In the genomic region with DNA sequence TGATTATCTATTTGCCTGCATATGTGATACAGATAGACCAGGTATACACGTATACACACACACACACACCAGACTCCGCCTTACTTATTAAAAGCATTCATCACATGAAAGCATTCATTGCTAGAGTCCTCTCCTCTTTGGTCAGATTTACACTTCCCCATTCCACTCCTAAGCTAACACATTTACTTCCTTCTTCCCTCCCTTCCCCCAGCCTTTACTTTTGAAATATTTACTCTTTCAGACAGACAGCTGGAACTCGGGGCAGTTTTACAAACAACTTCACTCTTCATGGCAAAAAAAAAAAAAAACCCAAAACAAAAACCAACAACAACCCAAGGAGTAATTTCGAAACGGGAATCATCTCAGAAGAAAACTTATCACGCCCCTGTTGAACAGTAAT, we compare ENCODE assay signal across 16 mouse cellular contexts. TPM values are rescaled to one million over a fixed set of nuclear protein-coding genes. Genes with fewer than 3 reads are reported as not detected.
A peak's percentile ranks its signal among the peaks of the same experiment; 100 is the strongest.
DNase-seq lines count a peak whose midpoint lies in the region; ATAC-seq and TF ChIP-seq lines count a peak whose summit lies in the region.
"Had no signal": no experiment of that assay in that cellular context is flagged by ENCODE, and none has a peak within 500 bp of the region (broad histone marks: within the 10 kb centered on the region; RNA-seq: fewer than 3 reads in every experiment).

No protein-coding gene starts in this region.

- H3K4me3 ChIP-seq in hindbrain, postnatal 0 days (ENCODE audit: low read length): no peak overlapping the region
- H3K4me3 ChIP-seq in hindbrain, embryonic 14.5 days (replicated peaks; ENCODE audit: low read length): no peak overlapping the region
- peak overlapping the region; percentile 28; the same call in 1 of the 2 replicates for H3K4me3 ChIP-seq in bone marrow macrophage, adult 2 months (ENCODE audit: insufficient read depth, low read length)
- H3K4me3 ChIP-seq: kidney, embryonic 15.5 days; liver, embryonic 13.5 days had no signal

- H3K4me1 ChIP-seq in hindbrain, postnatal 0 days (ENCODE audit: insufficient read depth, low read length): no peaks in the 10 kb centered on the region
- peaks cover 10% of the 10 kb centered on the region for H3K4me1 ChIP-seq in hindbrain, embryonic 14.5 days (replicated peaks; ENCODE audit: control insufficient read depth, insufficient read depth, low read length)
- H3K4me1 ChIP-seq in bone marrow macrophage, adult 2 months (ENCODE audit: control insufficient read depth, insufficient read depth, low read length): peaks cover 38% of the 10 kb centered on the region

- H3K36me3 ChIP-seq in hindbrain, postnatal 0 days (ENCODE audit: insufficient read depth, low read length): no peaks in the 10 kb centered on the region
- no peaks in the 10 kb centered on the region for H3K36me3 ChIP-seq in hindbrain, embryonic 14.5 days (replicated peaks; ENCODE audit: control insufficient read depth, insufficient read depth)
- H3K36me3 ChIP-seq in splenic B cell, adult 2 months (ENCODE audit: control insufficient read depth, insufficient read depth, low read length, poor library complexity, severe bottlenecking): no peaks in the 10 kb centered on the region
- H3K36me3 ChIP-seq: kidney, embryonic 15.5 days; liver, embryonic 13.5 days had no signal

- no peaks in the 10 kb centered on the region for H3K9me3 ChIP-seq in hindbrain, postnatal 0 days (ENCODE audit: low read length)
- H3K9me3 ChIP-seq in hindbrain, embryonic 14.5 days (ENCODE audit: control insufficient read depth, low read length): no peaks in the 10 kb centered on the region
- H3K9me3 ChIP-seq: kidney, embryonic 15.5 days; liver, embryonic 13.5 days had no signal

- TF ChIP-seq CTCF in hindbrain, postnatal 0 days (IDR thresholded peaks at IDR 0.05; ENCODE audit: low read depth): no peak
- no peak for TF ChIP-seq CTCF in bone marrow macrophage, adult 2 months (IDR thresholded peaks at IDR 0.05; ENCODE audit: low read depth, low read length)

- 0 out of 2 replicates have a peak overlapping the region, but pooled peaks have one; percentile 34 for H3K4me2 ChIP-seq in hindbrain, postnatal 0 days (ENCODE audit: low read depth, low read length)
- no peak overlapping the region for H3K4me2 ChIP-seq in hindbrain, embryonic 14.5 days (replicated peaks)
- H3K4me2 ChIP-seq: heart, embryonic 11.5 days; kidney, embryonic 15.5 days; liver, embryonic 13.5 days had no signal

- no peak for TF ChIP-seq POLR2A in bone marrow macrophage, adult 2 months (IDR thresholded peaks at IDR 0.05; ENCODE audit: borderline replicate concordance, low read depth, low read length)

- DNase-seq in hindbrain, postnatal 0 days (ENCODE audit: low spot score): no peak
- DNase-seq in hindbrain, embryonic 14.5 days (ENCODE audit: low spot score): no peak
- DNase-seq in lung, postnatal 36 days: peak; percentile 16
- no peak for DNase-seq in lung, postnatal 10 days
- DNase-seq in splenic B cell, adult 2 months (ENCODE audit: low read depth, low spot score): peak; percentile 47
- no peak for DNase-seq in cerebellum, adult 8-10 months
- DNase-seq: gastrocnemius, postnatal 36 days; heart, postnatal 14 days; liver, embryonic 13.5 days; thymus, postnatal 25 days had no signal

- no peak overlapping the region for H3K9ac ChIP-seq in hindbrain, postnatal 0 days (replicated peaks; ENCODE audit: low read length)
- no peak overlapping the region for H3K9ac ChIP-seq in hindbrain, embryonic 14.5 days
- H3K9ac ChIP-seq: kidney, embryonic 15.5 days; liver, embryonic 13.5 days had no signal

- WGBS in hindbrain, postnatal 0 days: 75% methylated on average over 6 of the region's 6 CpGs
- 82% methylated on average over 6 of the region's 6 CpGs for WGBS in hindbrain, embryonic 14.5 days

- no peak for ATAC-seq in hindbrain, postnatal 0 days
- ATAC-seq in hindbrain, embryonic 14.5 days (ENCODE audit: low FRiP score): no peak
- ATAC-seq: inflammation-experienced regulatory T-cells, adult 6 months; midbrain, embryonic 16.5 days had no signal

- no peak overlapping the region for H3K27ac ChIP-seq in hindbrain, postnatal 0 days
- no peak overlapping the region for H3K27ac ChIP-seq in hindbrain, embryonic 14.5 days
- H3K27ac ChIP-seq in bone marrow macrophage, adult 2 months (ENCODE audit: insufficient read depth, low read depth, low read length): peak overlapping the region; percentile 73
- H3K27ac ChIP-seq: kidney, embryonic 15.5 days; liver, embryonic 13.5 days had no signal

- no peaks in the 10 kb centered on the region for H3K27me3 ChIP-seq in hindbrain, postnatal 0 days (ENCODE audit: insufficient read depth, low read length)
- H3K27me3 ChIP-seq in hindbrain, embryonic 14.5 days (ENCODE audit: control insufficient read depth, insufficient read depth, low read length): no peaks in the 10 kb centered on the region
- no peaks in the 10 kb centered on the region for H3K27me3 ChIP-seq in splenic B cell, adult 2 months (ENCODE audit: control insufficient read depth, insufficient read depth, low read length, poor library complexity, severe bottlenecking)
- H3K27me3 ChIP-seq: kidney, embryonic 15.5 days; liver, embryonic 13.5 days had no signal

RNA-seq across cellular contexts. Expression of a gene that starts 4.2 kb away (rescaled TPM):
- total RNA-seq in hindbrain, postnatal 0 days (2014; rRNA removed): 35.4 and 38.0 TPM in 2 replicates
- polyA plus RNA-seq in hindbrain, postnatal 0 days (2015; fragmentation: Nextera tagmentation; extraction: Ambion mirVana): 5.7 and 6.4 TPM in 2 replicates
- 9.7 and 10.3 TPM in 2 replicates for polyA plus RNA-seq in hindbrain, embryonic 14.5 days (2014; fragmentation: Nextera tagmentation; extraction: Ambion mirVana)
- 64.6 and 77.1 TPM in 2 replicates for polyA plus RNA-seq in bone marrow macrophage, adult 2 months (2012; ENCODE audit: insufficient read depth, insufficient read length, missing spikeins)

RNA-seq across cellular contexts. Expression of a gene that starts 52.2 kb away (rescaled TPM):
- total RNA-seq in hindbrain, postnatal 0 days (2014; rRNA removed): 2.8 and 5.8 TPM in 2 replicates
- polyA plus RNA-seq in hindbrain, postnatal 0 days (2015; fragmentation: Nextera tagmentation; extraction: Ambion mirVana): 12.7 and 13.8 TPM in 2 replicates
- 15.1 and 16.0 TPM in 2 replicates for polyA plus RNA-seq in hindbrain, embryonic 14.5 days (2014; fragmentation: Nextera tagmentation; extraction: Ambion mirVana)
- polyA plus RNA-seq in bone marrow macrophage, adult 2 months (2012; ENCODE audit: insufficient read depth, insufficient read length, missing spikeins): 31.1 and 35.9 TPM in 2 replicates

RNA-seq across cellular contexts. Expression of a gene that starts 58.2 kb away (rescaled TPM):
- total RNA-seq in hindbrain, postnatal 0 days (2014; rRNA removed): 0.86 and 1.5 TPM in 2 replicates
- 0.81 and 1.1 TPM in 2 replicates for polyA plus RNA-seq in hindbrain, postnatal 0 days (2015; fragmentation: Nextera tagmentation; extraction: Ambion mirVana)
- polyA plus RNA-seq in hindbrain, embryonic 14.5 days (2014; fragmentation: Nextera tagmentation; extraction: Ambion mirVana): 1.1 and 1.3 TPM in 2 replicates
- polyA plus RNA-seq in bone marrow macrophage, adult 2 months (2012; ENCODE audit: insufficient read depth, insufficient read length, missing spikeins): 66.3 and 69.9 TPM in 2 replicates
- polyA plus RNA-seq: C2C12 had no signal

Comparison
In these comparisons a context has a peak if more than half of its experiments do, and no peak if none do; other contexts are left out.
1. DNase-seq: peak in lung, postnatal 36 days (single experiment) and splenic B cell, adult 2 months (single experiment); none in hindbrain, postnatal 0 days (single experiment), hindbrain, embryonic 14.5 days (single experiment), lung, postnatal 10 days (single experiment) and cerebellum, adult 8-10 months (single experiment).
2. RNA of a gene that starts 58.2 kb away (polyA plus RNA-seq): 66.3 to 69.9 TPM in bone marrow macrophage, adult 2 months; 1.1 to 1.3 TPM in hindbrain, embryonic 14.5 days and 0.81 to 1.1 TPM in hindbrain, postnatal 0 days; every median in the first group is over 10 times any median in the second.